Mouse (Mus musculus) stomach, embryonic 16.5 days (tissue): ENCODE data around the gene Macrod2. TPM values are rescaled to one million over a fixed set of nuclear protein-coding genes. Genes with fewer than 3 reads are reported as not detected.
A peak's percentile ranks its signal among the peaks of the same experiment; 100 is the strongest.

Experiments
- ATAC-seq: fragments of 200-750 bp; cut with Nextera tagmentation; 2 replicates; pipeline ENCODE4 v1.8.0; 2017; ENCODE audit warnings: moderate number of reproducible peaks, moderate TSS enrichment; ENCODE audit not compliant: insufficient read depth, low FRiP score
- H3K27ac ChIP-seq: fragments of 300-500 bp; sonication (generic); 2 replicates; pipeline ENCODE4 v1.5.1; 2014; ENCODE audit warnings: low read length
- H3K27me3 ChIP-seq: fragments of 300-500 bp; sonication (generic); 2 replicates; pipeline ENCODE4 v1.6.1; 2014; ENCODE audit warnings: low read length, control low read depth, mixed read lengths; ENCODE audit not compliant: control insufficient read depth, insufficient read depth
- H3K36me3 ChIP-seq: fragments of 300-500 bp; sonication (generic); 2 replicates; pipeline ENCODE4 v1.6.1; 2014; ENCODE audit warnings: low read length; ENCODE audit not compliant: control insufficient read depth, insufficient read depth
- H3K4me1 ChIP-seq: fragments of 300-500 bp; sonication (generic); 2 replicates; pipeline ENCODE4 v1.6.1; 2014; ENCODE audit warnings: low read length, control low read depth, mixed read lengths; ENCODE audit not compliant: control insufficient read depth, insufficient read depth
- H3K4me2 ChIP-seq: fragments of 300-500 bp; sonication (generic); 2 replicates; pipeline ENCODE4 v1.6.1; 2014; ENCODE audit warnings: low read depth, low read length, mixed read lengths
- H3K4me3 ChIP-seq: fragments of 300-500 bp; sonication (generic); replicated peaks from 2 replicates; pipeline ENCODE4 v1.5.1; 2014; ENCODE audit warnings: mild to moderate bottlenecking, low read length
- H3K9ac ChIP-seq: fragments of 300-500 bp; sonication (generic); 2 replicates; pipeline ENCODE4 v1.6.1; 2014; ENCODE audit warnings: low read length
- H3K9me3 ChIP-seq: fragments of 300-500 bp; sonication (generic); replicated peaks from 2 replicates; pipeline ENCODE4 v1.6.1; 2016; ENCODE audit warnings: low read length, control low read depth; ENCODE audit not compliant: control insufficient read depth
- WGBS: fragments of 180-500 bp; shearing (Covaris S2); extraction: QIAGEN DNeasy Blood & Tissue Kit; methylation state at CpG from one replicate; pipeline ENCODE4 v1.1.7; 2014; 5-methylcytosine and 5-hydroxymethylcytosine counted together
- polyA plus RNA-seq: library from polyadenylated mRNA; unstranded; fragments of >200 nt; fragmentation: Nextera tagmentation; extraction: Ambion mirVana; gene quantifications from 2 replicates; pipeline ENCODE4 v1.2.1, GENCODE M21; 2015

The Macrod2 gene
- polyA plus RNA-seq, 1 experiment from 2014 or later: 45.4 TPM

DNA sequence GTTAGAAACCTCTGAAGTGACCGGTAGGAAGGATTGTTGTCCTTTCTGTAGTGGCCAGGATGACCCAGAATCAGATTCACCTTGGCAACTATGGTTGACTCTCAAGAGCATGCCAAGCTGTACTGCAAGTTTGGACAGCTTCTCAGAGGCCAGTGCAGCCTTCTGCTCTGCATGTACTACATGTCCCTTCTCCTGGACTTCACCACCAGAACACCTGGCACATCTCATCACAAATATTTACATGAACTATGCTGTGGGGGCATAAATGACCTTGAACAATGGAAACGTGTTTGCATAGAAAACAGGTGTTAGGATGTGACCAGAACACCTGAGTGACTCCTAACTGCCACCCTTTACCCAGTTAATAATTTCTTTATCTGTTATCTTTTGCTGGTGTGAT is 957.5 kb downstream of the Macrod2 start:
- ATAC-seq: peak; percentile 53; the same call in 1 of the 2 replicates
- no peaks in the 10 kb centered on the region for H3K9me3 ChIP-seq
- no peak overlapping the region for H3K27ac ChIP-seq
- H3K36me3 ChIP-seq: no peaks in the 10 kb centered on the region
- no peaks in the 10 kb centered on the region for H3K4me1 ChIP-seq
- H3K4me3 ChIP-seq: no peak overlapping the region
- H3K4me2 ChIP-seq: no peak overlapping the region
- no peak overlapping the region for H3K9ac ChIP-seq
- WGBS: 46% methylated on average over 2 of the region's 2 CpGs
- no peaks in the 10 kb centered on the region for H3K27me3 ChIP-seq

GRCm38 (mm10) chr2:141388632-141389031 is 993.5 kb downstream of the Macrod2 start:
- Histone ChIP-seq H3K27ac (no peak overlapping the region), H3K4me3 (no peak overlapping the region), H3K36me3 (no peaks in the 10 kb centered on the region), H3K4me2 (no peak overlapping the region), H3K9me3 (no peaks in the 10 kb centered on the region; the same call in 1 of the 2 replicates), H3K9ac (no peak overlapping the region), H3K4me1 (no peaks in the 10 kb centered on the region), H3K27me3 (no peaks in the 10 kb centered on the region)
- WGBS: 84% methylated on average over 2 of the region's 2 CpGs
- no peak for ATAC-seq

DNA sequence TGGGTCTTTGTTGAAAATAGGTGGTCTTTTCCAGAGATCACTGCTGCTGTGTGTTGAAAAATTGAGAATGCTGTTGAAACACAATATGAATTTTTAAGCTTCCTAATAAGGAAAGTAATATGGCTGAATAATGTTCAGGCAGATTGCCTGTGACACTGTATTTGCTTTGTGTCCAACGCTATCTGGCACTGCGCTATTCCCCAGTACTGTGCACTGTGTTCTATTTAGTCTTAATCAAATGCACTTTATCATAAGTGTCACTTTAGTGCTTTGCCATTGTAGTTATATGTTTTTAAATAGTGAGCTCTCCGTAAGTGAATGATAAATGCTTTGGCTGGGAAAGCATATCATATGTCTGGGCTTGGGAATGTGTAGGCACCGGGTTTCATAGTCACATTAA is 996.1 kb downstream of the Macrod2 start:
- no peaks in the 10 kb centered on the region for H3K36me3 ChIP-seq
- peak; percentile 62; the same call in 1 of the 2 replicates for ATAC-seq
- no peak overlapping the region for H3K4me3 ChIP-seq
- H3K9me3 ChIP-seq: no peaks in the 10 kb centered on the region; the same call in 1 of the 2 replicates
- H3K4me1 ChIP-seq: no peaks in the 10 kb centered on the region
- no peaks in the 10 kb centered on the region for H3K27me3 ChIP-seq
- H3K9ac ChIP-seq: no peak overlapping the region
- no peak overlapping the region for H3K27ac ChIP-seq
- no peak overlapping the region for H3K4me2 ChIP-seq
- 59% methylated on average over 4 of the region's 4 CpGs for WGBS

DNA sequence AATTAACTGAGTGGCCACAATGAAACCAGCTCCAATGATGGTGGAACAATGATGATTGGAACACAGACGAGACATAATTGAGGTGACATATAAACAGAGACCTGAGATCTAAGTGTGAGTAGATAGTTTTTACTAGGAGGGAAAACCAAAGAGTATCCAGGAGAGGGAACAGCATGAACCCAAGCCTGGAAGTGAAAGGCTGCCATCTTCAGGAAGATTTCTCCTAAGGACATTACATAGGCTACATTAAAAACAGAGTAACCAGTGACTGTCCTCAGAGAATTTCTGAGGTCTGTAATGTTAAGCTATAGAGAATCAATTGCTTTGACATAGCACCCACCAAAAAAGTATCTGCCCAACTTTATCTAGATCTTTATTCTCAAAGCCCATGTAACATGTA is 999.7 kb downstream of the Macrod2 start:
- H3K36me3 ChIP-seq: no peaks in the 10 kb centered on the region
- H3K9me3 ChIP-seq: no peaks in the 10 kb centered on the region; the same call in 1 of the 2 replicates
- H3K27ac ChIP-seq: no peak overlapping the region
- H3K9ac ChIP-seq: no peak overlapping the region
- WGBS: 59% methylated on average over 1 of the region's 1 CpGs
- no peak overlapping the region for H3K4me3 ChIP-seq
- no peaks in the 10 kb centered on the region for H3K4me1 ChIP-seq
- H3K4me2 ChIP-seq: no peak overlapping the region
- ATAC-seq: no peak
- H3K27me3 ChIP-seq: no peaks in the 10 kb centered on the region

DNA sequence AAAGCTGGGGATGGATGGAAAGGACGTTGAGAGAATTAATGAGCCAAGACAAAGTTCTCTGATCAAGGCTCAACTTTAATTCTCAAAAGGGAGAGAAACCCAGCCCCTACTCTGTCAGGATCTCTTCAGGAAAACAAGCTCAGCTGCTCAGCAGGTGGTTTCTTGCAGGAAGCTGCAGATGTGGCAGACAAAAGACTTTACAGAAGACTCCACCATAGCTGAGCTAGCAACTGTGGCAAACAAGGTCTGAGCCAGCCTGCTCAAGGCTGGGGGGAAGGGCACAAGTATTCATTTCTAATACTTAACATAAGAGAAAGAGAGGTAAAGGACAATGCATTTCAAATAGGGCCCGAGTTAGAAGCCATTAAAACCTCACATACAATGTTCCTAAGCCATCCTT is 1013.7 kb downstream of the Macrod2 start:
- no peak for ATAC-seq
- H3K4me1 ChIP-seq: no peaks in the 10 kb centered on the region
- H3K27me3 ChIP-seq: no peaks in the 10 kb centered on the region
- 28% methylated on average over 2 of the region's 2 CpGs for WGBS
- H3K4me2 ChIP-seq: no peak overlapping the region
- H3K9ac ChIP-seq: no peak overlapping the region
- no peaks in the 10 kb centered on the region for H3K9me3 ChIP-seq
- H3K36me3 ChIP-seq: no peaks in the 10 kb centered on the region
- H3K27ac ChIP-seq: no peak overlapping the region
- H3K4me3 ChIP-seq: no peak overlapping the region

DNA sequence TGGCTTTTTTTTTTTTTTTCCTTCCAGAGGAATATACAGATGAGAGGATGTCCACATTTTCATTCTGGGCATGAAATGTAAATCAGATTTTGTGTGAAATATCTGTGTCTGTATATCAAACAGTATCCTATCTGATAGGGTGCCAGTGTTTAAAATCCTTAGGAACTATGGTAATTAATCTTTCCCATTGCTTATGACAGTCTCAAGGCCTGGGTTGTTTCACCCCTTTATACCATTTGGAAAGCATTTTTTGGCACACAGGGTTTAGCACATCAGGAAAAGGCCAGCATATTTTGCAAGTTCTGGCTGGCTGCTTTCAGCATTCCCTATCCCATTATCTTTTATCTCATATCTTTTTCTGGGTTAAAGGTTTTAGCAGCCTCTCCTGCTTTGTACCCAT is 1021.3 kb downstream of the Macrod2 start:
- peak; percentile 73; the same call in 1 of the 2 replicates for ATAC-seq
- H3K9me3 ChIP-seq: no peaks in the 10 kb centered on the region
- H3K4me2 ChIP-seq: no peak overlapping the region
- H3K4me1 ChIP-seq: no peaks in the 10 kb centered on the region
- no peaks in the 10 kb centered on the region for H3K36me3 ChIP-seq
- no peaks in the 10 kb centered on the region for H3K27me3 ChIP-seq
- H3K4me3 ChIP-seq: no peak overlapping the region
- no peak overlapping the region for H3K9ac ChIP-seq
- H3K27ac ChIP-seq: peak overlapping the region; percentile 4; the same call in 1 of the 2 replicates

- no peak overlapping the region for H3K9ac ChIP-seq
- H3K4me1 ChIP-seq: no peaks in the 10 kb centered on the region
- ATAC-seq: no peak; the same call in 1 of the 2 replicates
- no peak overlapping the region for H3K4me2 ChIP-seq
- no peaks in the 10 kb centered on the region for H3K9me3 ChIP-seq
- no peaks in the 10 kb centered on the region for H3K36me3 ChIP-seq
- 52% methylated on average over 8 of the region's 8 CpGs for WGBS
- H3K27ac ChIP-seq: peak overlapping the region; percentile 4
- no peak overlapping the region for H3K4me3 ChIP-seq
- H3K27me3 ChIP-seq: no peaks in the 10 kb centered on the region
These were observed 1021.9 kb downstream of the Macrod2 start for GRCm38 (mm10) chr2:141416855-141417544.

DNA sequence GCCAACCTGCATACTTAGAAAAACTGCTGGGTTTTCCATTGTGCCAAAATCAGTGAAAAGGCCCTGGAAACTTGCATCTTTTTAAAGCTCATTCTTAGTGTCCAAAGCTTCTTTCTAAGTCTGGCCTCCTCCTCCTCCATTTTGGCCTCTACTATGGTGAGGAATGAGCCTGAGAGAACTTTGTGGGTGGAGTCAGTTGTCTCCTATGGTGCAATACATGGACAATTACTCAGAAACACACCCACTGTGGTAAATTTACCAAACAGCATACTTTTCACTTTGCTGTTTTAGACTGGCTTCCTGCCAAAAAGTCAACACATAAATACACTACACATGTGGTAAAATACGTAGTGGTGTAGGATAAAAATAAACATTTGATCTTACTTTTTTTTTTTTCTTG is 1024.7 kb downstream of the Macrod2 start:
- ATAC-seq: no peak
- Histone ChIP-seq H3K4me3 (no peak overlapping the region), H3K36me3 (no peaks in the 10 kb centered on the region), H3K27me3 (no peaks in the 10 kb centered on the region), H3K27ac (no peak overlapping the region), H3K9ac (no peak overlapping the region), H3K4me1 (no peaks in the 10 kb centered on the region), H3K9me3 (no peaks in the 10 kb centered on the region), H3K4me2 (no peak overlapping the region)
- 34% methylated on average over 1 of the region's 1 CpGs for WGBS

DNA sequence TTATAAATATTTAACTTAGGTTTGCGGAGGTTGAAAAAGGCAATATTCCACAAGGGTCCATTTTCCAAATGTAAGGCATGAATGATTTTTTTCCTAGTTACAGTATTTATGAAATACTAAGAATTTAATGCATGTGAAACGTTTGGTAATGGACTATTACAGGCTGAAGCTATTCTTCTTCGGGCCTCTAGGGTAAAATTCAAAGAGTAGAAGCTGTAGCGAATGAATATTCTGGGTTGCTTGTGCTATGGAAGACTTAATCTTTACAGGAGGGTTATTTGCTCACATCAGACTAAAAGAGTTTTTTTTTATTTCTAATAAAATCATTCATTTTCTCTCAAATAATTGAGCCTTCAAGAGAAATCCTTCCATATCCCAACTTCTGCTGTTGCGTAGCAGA is 1039.0 kb downstream of the Macrod2 start:
- no peak overlapping the region for H3K9ac ChIP-seq
- H3K4me3 ChIP-seq: no peak overlapping the region
- no peaks in the 10 kb centered on the region for H3K9me3 ChIP-seq
- WGBS: 64% methylated on average over 5 of the region's 5 CpGs
- no peak overlapping the region for H3K4me2 ChIP-seq
- no peak for ATAC-seq
- H3K4me1 ChIP-seq: no peaks in the 10 kb centered on the region
- no peak overlapping the region; the same call in 1 of the 2 replicates for H3K27ac ChIP-seq
- no peaks in the 10 kb centered on the region for H3K27me3 ChIP-seq
- H3K36me3 ChIP-seq: no peaks in the 10 kb centered on the region
